Comparison of ENCODE assay signal across 12 mouse cellular contexts in the genomic region with DNA sequence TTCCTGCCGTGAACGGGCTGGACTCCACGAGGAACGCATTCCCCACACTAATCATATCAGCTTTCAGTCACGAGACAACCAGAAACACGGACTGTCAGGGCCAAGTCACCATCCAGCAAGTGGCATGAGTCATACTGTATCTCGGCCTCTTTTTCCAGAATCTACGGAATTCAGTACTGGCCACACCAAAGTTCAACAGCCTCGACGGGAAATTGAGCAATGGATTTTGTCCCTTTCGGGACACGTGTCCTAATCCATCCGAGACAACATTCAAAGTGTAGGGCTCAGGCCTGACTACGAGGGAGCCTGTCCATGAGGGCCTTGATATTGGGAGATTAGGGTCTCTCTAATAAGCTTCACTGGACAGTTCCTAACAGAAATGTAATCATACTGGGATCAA. TPM values are rescaled to one million over a fixed set of nuclear protein-coding genes. Genes with fewer than 3 reads are reported as not detected.
DNase-seq lines count a peak whose midpoint lies in the region; ATAC-seq and TF ChIP-seq lines count a peak whose summit lies in the region.
"Had no signal": no experiment of that assay in that cellular context is flagged by ENCODE, and none has a peak within 500 bp of the region (broad histone marks: within the 10 kb centered on the region; RNA-seq: fewer than 3 reads in every experiment).

No protein-coding gene starts in this region.

- peaks cover 3% of the 10 kb centered on the region; the same call in 1 of the 2 replicates for H3K4me1 ChIP-seq in liver, postnatal 0 days (ENCODE audit: insufficient read depth)
- no peaks in the 10 kb centered on the region for H3K4me1 ChIP-seq in liver, embryonic 11.5 days (replicated peaks; ENCODE audit: control insufficient read depth, insufficient read depth, low read length)
- H3K4me1 ChIP-seq in embryonic fibroblast, embryonic 13.5 days (ENCODE audit: control insufficient read depth, insufficient read depth, low read length): peaks cover 11% of the 10 kb centered on the region
- H3K4me1 ChIP-seq in stomach, postnatal 0 days (replicated peaks; ENCODE audit: control insufficient read depth, insufficient read depth): no peaks in the 10 kb centered on the region
- H3K4me1 ChIP-seq: forebrain, embryonic 10.5 days; liver, embryonic 15.5 days had no signal

- no peaks in the 10 kb centered on the region for H3K27me3 ChIP-seq in liver, postnatal 0 days (ENCODE audit: insufficient read depth, low read length)
- H3K27me3 ChIP-seq in liver, embryonic 11.5 days (replicated peaks; ENCODE audit: control insufficient read depth, insufficient read depth, low read length): no peaks in the 10 kb centered on the region
- no peaks in the 10 kb centered on the region for H3K27me3 ChIP-seq in stomach, postnatal 0 days (ENCODE audit: control insufficient read depth, insufficient read depth, low read length)
- H3K27me3 ChIP-seq: heart, embryonic 15.5 days; liver, embryonic 15.5 days had no signal

- no peak overlapping the region for H3K9ac ChIP-seq in liver, postnatal 0 days (replicated peaks)
- H3K9ac ChIP-seq in liver, embryonic 11.5 days (ENCODE audit: low read depth, low read length): no peak overlapping the region
- no peak overlapping the region for H3K9ac ChIP-seq in stomach, postnatal 0 days (ENCODE audit: low read length)
- H3K9ac ChIP-seq: heart, embryonic 15.5 days; liver, embryonic 15.5 days had no signal

- no peaks in the 10 kb centered on the region for H3K9me3 ChIP-seq in liver, postnatal 0 days (ENCODE audit: low read length)
- no peaks in the 10 kb centered on the region for H3K9me3 ChIP-seq in liver, embryonic 11.5 days (ENCODE audit: control insufficient read depth, low read length)
- H3K9me3 ChIP-seq in stomach, postnatal 0 days (ENCODE audit: control insufficient read depth, low read length): no peaks in the 10 kb centered on the region
- H3K9me3 ChIP-seq: forebrain, embryonic 10.5 days; heart, embryonic 15.5 days; liver, embryonic 15.5 days had no signal

- peak; percentile 47 to 75 for DNase-seq in adrenal gland, adult (ENCODE audit: inconsistent age in 2 of 2, low spot score in 1 of 2)
- no peak for DNase-seq in adrenal gland, postnatal 4 days (ENCODE audit: low spot score in 2 of 2)
- DNase-seq in liver, postnatal 0 days: peak; percentile 34
- DNase-seq in liver, embryonic 11.5 days (ENCODE audit: low spot score): no peak
- DNase-seq in stomach, postnatal 0 days (ENCODE audit: low spot score): no peak
- DNase-seq in kidney, adult 9 months: no peak
- DNase-seq in spleen, postnatal 36 days (ENCODE audit: low spot score in 2 of 2): no peak

- no peak overlapping the region for H3K4me2 ChIP-seq in liver, postnatal 0 days (ENCODE audit: low read depth, low read length)
- no peak overlapping the region for H3K4me2 ChIP-seq in liver, embryonic 11.5 days
- no peak overlapping the region for H3K4me2 ChIP-seq in stomach, postnatal 0 days (replicated peaks; ENCODE audit: low read depth)
- H3K4me2 ChIP-seq: heart, embryonic 15.5 days; liver, embryonic 15.5 days; midbrain, embryonic 11.5 days had no signal

- no peak overlapping the region for H3K4me3 ChIP-seq in liver, postnatal 0 days (ENCODE audit: low read depth, low read length)
- H3K4me3 ChIP-seq in liver, embryonic 11.5 days (ENCODE audit: low read depth, low read length): no peak overlapping the region
- H3K4me3 ChIP-seq in embryonic fibroblast, embryonic 13.5 days (ENCODE audit: insufficient read depth, low read length): no peak overlapping the region
- no peak overlapping the region for H3K4me3 ChIP-seq in stomach, postnatal 0 days (ENCODE audit: low read depth, low read length)
- H3K4me3 ChIP-seq: forebrain, embryonic 10.5 days; heart, embryonic 15.5 days; liver, embryonic 15.5 days had no signal

- peaks cover 10% of the 10 kb centered on the region; the same call in 1 of the 2 replicates for H3K36me3 ChIP-seq in liver, postnatal 0 days (replicated peaks; ENCODE audit: insufficient read depth, low read length)
- H3K36me3 ChIP-seq in liver, embryonic 11.5 days (ENCODE audit: control insufficient read depth, insufficient read depth, low read length): peaks cover 3% of the 10 kb centered on the region; the same call in 1 of the 2 replicates
- H3K36me3 ChIP-seq in stomach, postnatal 0 days (ENCODE audit: control insufficient read depth, insufficient read depth, low read length): no peaks in the 10 kb centered on the region
- H3K36me3 ChIP-seq: heart, embryonic 15.5 days; liver, embryonic 15.5 days had no signal

- TF ChIP-seq POLR2A in embryonic fibroblast, embryonic 13.5 days (IDR thresholded peaks at IDR 0.05; ENCODE audit: low read depth, low read length): no peak

- WGBS in liver, postnatal 0 days (ENCODE audit: insufficient replicate concordance): 72% methylated on average over 14 of the region's 14 CpGs
- WGBS in liver, embryonic 11.5 days: 87% methylated on average over 14 of the region's 14 CpGs
- WGBS in stomach, postnatal 0 days: 65% methylated on average over 14 of the region's 14 CpGs

- TF ChIP-seq EP300 in liver, postnatal 0 days (IDR thresholded peaks at IDR 0.05; ENCODE audit: low read depth): 0 out of 2 replicates have a peak, but pooled peaks have one; percentile 45
- no peak for TF ChIP-seq EP300 in stomach, postnatal 0 days (optimal IDR thresholded peaks at IDR 0.05)

- ATAC-seq in liver, postnatal 0 days: peak; percentile 96
- ATAC-seq in liver, embryonic 11.5 days (replicated peaks; ENCODE audit: low FRiP score): no peak
- ATAC-seq in stomach, postnatal 0 days (ENCODE audit: low FRiP score, low TSS enrichment): peak; percentile 63; the same call in 1 of the 2 replicates

- H3K27ac ChIP-seq in liver, postnatal 0 days (ENCODE audit: low read depth): peak overlapping the region; percentile 36; the same call in 1 of the 2 replicates
- no peak overlapping the region for H3K27ac ChIP-seq in liver, embryonic 11.5 days (ENCODE audit: low read depth, low read length)
- peak overlapping the region; percentile 90 for H3K27ac ChIP-seq in embryonic fibroblast, embryonic 13.5 days (ENCODE audit: insufficient read depth, low read length)
- no peak overlapping the region for H3K27ac ChIP-seq in stomach, postnatal 0 days (replicated peaks)
- H3K27ac ChIP-seq: forebrain, embryonic 10.5 days; heart, embryonic 15.5 days; liver, embryonic 15.5 days had no signal

- TF ChIP-seq CTCF in liver, postnatal 0 days (IDR thresholded peaks at IDR 0.05; ENCODE audit: low read depth): no peak
- no peak for TF ChIP-seq CTCF in embryonic fibroblast, embryonic 13.5 days (IDR thresholded peaks at IDR 0.05; ENCODE audit: borderline replicate concordance, insufficient read depth, low read length)
- TF ChIP-seq CTCF in stomach, postnatal 0 days (IDR thresholded peaks at IDR 0.05; ENCODE audit: low read depth): no peak

RNA-seq across cellular contexts. Expression of a gene that starts 57.4 kb away (rescaled TPM):
- total RNA-seq in adrenal gland, postnatal 4 days (2021): 10 to 100 TPM; 17.1 to 19.9 TPM
- 5.2 TPM in 2 replicates for polyA plus RNA-seq in liver, postnatal 0 days (2015; fragmentation: Nextera tagmentation; extraction: Ambion mirVana)
- polyA plus RNA-seq in liver, embryonic 11.5 days (2014; fragmentation: Nextera tagmentation; extraction: Ambion mirVana): 3.6 and 4.1 TPM in 2 replicates
- 8.8 and 9.5 TPM in 2 replicates for polyA plus RNA-seq in embryonic fibroblast, embryonic 13.5 days (2011; ENCODE audit: insufficient read length, low read depth, missing spikeins)
- 17.2 and 18.2 TPM in 2 replicates for polyA plus RNA-seq in stomach, postnatal 0 days (2015; fragmentation: Nextera tagmentation; extraction: Ambion mirVana)

Comparison
In these comparisons a context has a peak if more than half of its experiments do, and no peak if none do; other contexts are left out.
1. DNase-seq: peak in adrenal gland, adult (2 of 2) and liver, postnatal 0 days (single experiment); none in adrenal gland, postnatal 4 days (0 of 2), liver, embryonic 11.5 days (single experiment), stomach, postnatal 0 days (single experiment), kidney, adult 9 months (single experiment) and spleen, postnatal 36 days (0 of 2).
2. H3K27ac ChIP-seq: peak in liver, postnatal 0 days (single experiment) and embryonic fibroblast, embryonic 13.5 days (single experiment); none in liver, embryonic 11.5 days (single experiment) and stomach, postnatal 0 days (single experiment).